Mouse (Mus musculus): Measurements from ENCODE around the gene Senp8. TPM values are rescaled to one million over a fixed set of nuclear protein-coding genes. Genes with fewer than 3 reads are reported as not detected.

Gene Senp8
- polyA plus RNA-seq, 1 experiment from 2014 or later: 10.0 TPM

DNA sequence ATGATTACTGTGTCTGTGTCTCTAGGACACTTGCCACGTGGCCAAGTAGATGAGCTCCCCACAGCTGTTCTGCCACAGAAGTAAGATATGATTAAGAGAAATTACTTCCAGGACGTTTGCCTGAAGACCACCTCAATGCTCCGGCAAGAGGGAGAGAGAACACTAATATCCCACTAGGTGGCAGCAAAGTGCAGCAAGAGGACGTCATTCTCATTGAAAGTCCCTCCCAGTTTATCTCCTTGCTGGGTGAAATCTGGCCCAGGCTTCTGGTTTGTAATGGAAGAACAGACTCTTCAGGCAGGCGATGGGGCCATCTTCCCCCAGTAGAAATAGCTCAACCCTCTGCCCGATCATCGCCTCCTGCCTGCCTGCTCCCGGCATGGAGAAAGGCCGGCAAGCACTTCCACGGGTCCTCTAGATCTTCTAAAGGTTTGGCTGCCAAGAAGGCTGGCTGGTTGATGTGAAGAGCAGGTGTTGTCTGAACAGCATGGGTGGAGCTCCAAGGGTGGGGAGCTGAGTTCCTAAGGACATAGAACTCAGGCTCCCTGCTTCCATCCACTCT, 27.3 kb downstream of the Senp8 start:
- no peaks in the 10 kb centered on the region for H3K27me3 ChIP-seq (replicated peaks; ENCODE audit: control insufficient read depth, insufficient read depth, low read length)
- peak overlapping the region; percentile 18; the same call in 1 of the 2 replicates for H3K4me3 ChIP-seq (ENCODE audit: low read length)
- H3K36me3 ChIP-seq (ENCODE audit: control insufficient read depth, insufficient read depth, low read length): no peaks in the 10 kb centered on the region
- 22% methylated on average over 10 of the region's 10 CpGs for WGBS
- H3K9me3 ChIP-seq (ENCODE audit: control insufficient read depth, low read length): no peaks in the 10 kb centered on the region
- H3K9ac ChIP-seq (ENCODE audit: low read depth, low read length): peak overlapping the region; percentile 58
- H3K27ac ChIP-seq (ENCODE audit: low read depth, low read length): 0 out of 2 replicates have a peak overlapping the region, but pooled peaks have one; percentile 40
- H3K4me1 ChIP-seq (ENCODE audit: control insufficient read depth, insufficient read depth, low read depth, low read length): peaks cover 11% of the 10 kb centered on the region
- peak overlapping the region; percentile 42 for H3K4me2 ChIP-seq (ENCODE audit: low read length)
- ATAC-seq: peak; percentile 76

DNA sequence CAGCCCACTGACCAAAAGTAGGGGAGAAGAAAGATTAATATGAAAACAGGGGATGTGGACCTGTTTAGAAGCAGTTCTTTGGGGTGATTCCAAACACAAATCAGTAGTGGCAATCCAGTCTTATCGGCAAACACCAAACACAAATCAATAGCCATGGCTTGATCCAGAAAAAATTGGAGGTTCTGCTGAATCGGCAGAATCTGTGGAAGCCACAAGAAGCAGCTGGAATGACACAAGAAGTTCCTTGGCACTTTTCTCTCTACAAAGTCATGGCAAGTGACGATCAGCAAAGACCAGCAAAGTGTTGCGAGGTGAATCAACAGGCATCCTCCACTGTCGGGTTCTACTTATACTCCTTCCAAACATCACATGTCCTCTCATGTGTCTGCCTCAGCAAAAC, 29.4 kb downstream of the Senp8 start:
- H3K9ac ChIP-seq (ENCODE audit: low read depth, low read length): no peak overlapping the region
- no peaks in the 10 kb centered on the region for H3K36me3 ChIP-seq (ENCODE audit: control insufficient read depth, insufficient read depth, low read length)
- no peak for ATAC-seq
- H3K9me3 ChIP-seq (ENCODE audit: control insufficient read depth, low read length): no peaks in the 10 kb centered on the region
- no peak overlapping the region for H3K4me2 ChIP-seq (ENCODE audit: low read length)
- WGBS: 90% methylated on average over 5 of the region's 5 CpGs
- H3K4me1 ChIP-seq (ENCODE audit: control insufficient read depth, insufficient read depth, low read depth, low read length): peaks cover 11% of the 10 kb centered on the region
- H3K4me3 ChIP-seq (ENCODE audit: low read length): no peak overlapping the region
- no peaks in the 10 kb centered on the region for H3K27me3 ChIP-seq (replicated peaks; ENCODE audit: control insufficient read depth, insufficient read depth, low read length)
- no peak overlapping the region for H3K27ac ChIP-seq (ENCODE audit: low read depth, low read length)

DNA sequence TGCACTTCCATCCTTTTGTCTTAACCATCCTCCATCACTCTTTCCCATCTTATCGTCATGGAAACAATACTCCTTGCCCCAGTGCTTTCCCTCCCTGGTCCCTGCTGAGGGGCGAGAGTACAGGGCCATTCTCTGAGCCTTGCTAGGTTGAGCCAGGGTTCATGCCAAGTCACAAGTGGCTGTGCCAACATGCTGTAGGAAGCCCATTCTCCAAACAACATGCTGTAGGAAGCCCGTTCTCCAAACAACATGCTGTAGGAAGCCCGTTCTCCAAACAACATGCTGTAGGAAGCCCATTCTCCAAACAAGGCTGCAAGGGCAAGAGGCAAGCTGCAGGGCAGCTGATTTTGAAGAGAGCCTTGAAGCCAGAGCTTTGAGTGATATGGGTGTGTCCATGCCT, 32.3 kb downstream of the Senp8 start:
- H3K36me3 ChIP-seq (ENCODE audit: control insufficient read depth, insufficient read depth, low read length): no peaks in the 10 kb centered on the region
- no peak for ATAC-seq
- H3K4me2 ChIP-seq (ENCODE audit: low read length): no peak overlapping the region
- no peak overlapping the region for H3K4me3 ChIP-seq (ENCODE audit: low read length)
- no peak overlapping the region for H3K27ac ChIP-seq (ENCODE audit: low read depth, low read length)
- peaks cover under 1% of the 10 kb centered on the region for H3K4me1 ChIP-seq (ENCODE audit: control insufficient read depth, insufficient read depth, low read depth, low read length)
- H3K9me3 ChIP-seq (ENCODE audit: control insufficient read depth, low read length): no peaks in the 10 kb centered on the region
- H3K9ac ChIP-seq (ENCODE audit: low read depth, low read length): no peak overlapping the region
- 82% methylated on average over 4 of the region's 4 CpGs for WGBS
- no peaks in the 10 kb centered on the region for H3K27me3 ChIP-seq (replicated peaks; ENCODE audit: control insufficient read depth, insufficient read depth, low read length)

DNA sequence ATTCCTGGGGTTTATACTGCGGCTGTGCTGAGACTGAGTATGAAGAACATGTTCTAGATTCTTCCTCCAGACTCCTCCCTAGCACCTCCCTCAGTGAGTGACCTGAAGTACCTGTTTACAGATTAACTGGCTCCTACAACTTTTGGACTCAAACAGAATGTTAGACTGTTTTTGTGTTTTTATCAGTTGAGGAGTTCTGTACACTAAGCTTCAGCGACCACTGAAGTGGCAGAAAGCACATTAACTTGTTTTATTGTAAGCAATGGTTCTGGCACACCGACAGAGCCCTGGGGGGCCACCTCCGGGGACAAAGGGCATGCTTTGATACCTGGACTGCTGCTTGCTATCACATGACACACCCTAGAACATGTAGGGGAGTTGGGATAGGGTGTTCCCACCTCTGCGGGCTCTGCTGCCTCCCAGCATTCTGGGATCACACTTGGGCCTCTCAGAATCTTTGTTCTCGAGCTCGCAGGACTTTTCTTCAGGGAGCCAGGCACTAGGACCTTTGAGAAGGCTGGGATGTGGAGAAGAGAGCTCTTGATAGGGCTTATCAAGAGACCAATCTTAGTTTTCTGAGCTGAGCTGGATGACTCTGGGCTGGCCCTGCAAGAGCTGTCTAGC, 34.1 kb downstream of the Senp8 start:
- H3K4me2 ChIP-seq (ENCODE audit: low read length): no peak overlapping the region
- 81% methylated on average over 7 of the region's 7 CpGs for WGBS
- H3K27ac ChIP-seq (ENCODE audit: low read depth, low read length): no peak overlapping the region
- H3K27me3 ChIP-seq (replicated peaks; ENCODE audit: control insufficient read depth, insufficient read depth, low read length): no peaks in the 10 kb centered on the region
- ATAC-seq: no peak
- H3K4me3 ChIP-seq (ENCODE audit: low read length): no peak overlapping the region
- no peaks in the 10 kb centered on the region for H3K9me3 ChIP-seq (ENCODE audit: control insufficient read depth, low read length)
- no peak overlapping the region for H3K9ac ChIP-seq (ENCODE audit: low read depth, low read length)
- H3K36me3 ChIP-seq (ENCODE audit: control insufficient read depth, insufficient read depth, low read length): no peaks in the 10 kb centered on the region
- no peaks in the 10 kb centered on the region for H3K4me1 ChIP-seq (ENCODE audit: control insufficient read depth, insufficient read depth, low read depth, low read length)

DNA sequence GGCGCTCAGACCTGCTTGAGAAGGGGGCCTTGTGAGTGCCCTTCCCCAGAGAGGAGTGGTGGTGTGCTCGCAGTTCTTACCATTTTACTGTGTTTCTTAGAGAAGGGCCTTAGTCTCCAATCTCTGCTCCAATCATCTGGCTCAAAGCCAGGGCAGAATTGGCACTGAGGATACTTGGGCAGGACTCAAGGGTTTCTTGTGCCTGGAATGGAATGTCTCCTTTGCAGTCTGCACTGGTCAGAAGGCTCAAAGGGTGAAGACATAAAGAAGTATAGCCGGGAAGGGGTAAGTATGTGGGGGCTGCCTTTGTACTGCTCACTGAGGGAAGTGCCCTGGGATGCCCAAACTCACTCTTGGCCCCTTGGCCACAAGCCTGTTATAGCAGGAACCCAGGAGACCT, 41.3 kb downstream of the Senp8 start:
- no peak overlapping the region for H3K4me2 ChIP-seq (ENCODE audit: low read length)
- H3K9ac ChIP-seq (ENCODE audit: low read depth, low read length): no peak overlapping the region
- no peaks in the 10 kb centered on the region for H3K9me3 ChIP-seq (ENCODE audit: control insufficient read depth, low read length)
- no peaks in the 10 kb centered on the region for H3K4me1 ChIP-seq (ENCODE audit: control insufficient read depth, insufficient read depth, low read depth, low read length)
- H3K27me3 ChIP-seq (replicated peaks; ENCODE audit: control insufficient read depth, insufficient read depth, low read length): no peaks in the 10 kb centered on the region
- no peaks in the 10 kb centered on the region for H3K36me3 ChIP-seq (ENCODE audit: control insufficient read depth, insufficient read depth, low read length)
- no peak overlapping the region for H3K27ac ChIP-seq (ENCODE audit: low read depth, low read length)
- H3K4me3 ChIP-seq (ENCODE audit: low read length): no peak overlapping the region
- 71% methylated on average over 3 of the region's 3 CpGs for WGBS
- ATAC-seq: no peak

DNA sequence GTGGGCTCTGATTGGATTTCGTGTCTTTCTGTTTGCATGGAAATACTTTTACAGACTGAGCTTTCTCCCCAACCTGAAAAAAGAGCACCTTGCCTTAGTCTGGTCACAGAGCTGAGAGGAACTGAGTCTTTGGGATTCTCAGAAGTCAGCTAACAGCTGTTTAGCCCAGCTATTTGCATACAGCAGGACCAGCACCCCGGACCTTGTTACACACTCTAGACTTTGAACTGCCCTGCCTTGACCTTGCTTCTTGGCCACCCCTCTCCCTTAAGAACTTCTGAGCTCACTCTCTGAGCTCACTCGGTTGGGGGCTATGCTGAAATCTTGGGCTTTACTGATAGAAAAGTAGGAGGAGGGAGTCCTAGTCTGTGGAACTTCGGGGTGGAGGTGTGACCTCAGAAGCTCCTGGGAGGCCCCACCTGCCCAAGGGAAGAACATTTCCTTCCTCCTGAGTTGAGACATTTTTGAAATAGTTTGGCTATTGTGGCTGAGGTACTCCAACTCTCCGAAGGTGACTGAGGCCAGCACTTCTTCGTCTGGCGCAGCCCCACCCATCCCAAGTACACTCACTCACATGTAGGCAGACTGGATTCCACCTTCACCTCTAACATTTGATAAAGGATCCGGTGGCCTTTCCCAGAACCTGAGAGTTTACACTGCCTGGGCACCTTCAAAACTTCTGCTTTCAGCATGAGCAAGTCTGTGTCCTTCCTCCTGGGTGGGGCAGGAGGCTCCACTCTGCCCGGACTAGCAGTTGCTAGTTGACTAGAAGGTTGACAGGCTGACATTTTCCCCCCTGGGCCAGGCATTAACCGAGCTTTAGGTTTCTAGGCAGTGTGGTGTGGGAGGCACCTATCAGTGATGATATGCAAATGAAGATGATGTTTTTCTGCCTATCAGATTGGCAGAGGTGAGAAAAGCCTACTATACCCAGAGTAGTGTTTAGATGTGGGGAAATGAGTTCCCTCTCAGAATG, 43.4 kb downstream of the Senp8 start:
- H3K4me3 ChIP-seq (ENCODE audit: low read length): no peak overlapping the region
- ATAC-seq: no peak

DNA sequence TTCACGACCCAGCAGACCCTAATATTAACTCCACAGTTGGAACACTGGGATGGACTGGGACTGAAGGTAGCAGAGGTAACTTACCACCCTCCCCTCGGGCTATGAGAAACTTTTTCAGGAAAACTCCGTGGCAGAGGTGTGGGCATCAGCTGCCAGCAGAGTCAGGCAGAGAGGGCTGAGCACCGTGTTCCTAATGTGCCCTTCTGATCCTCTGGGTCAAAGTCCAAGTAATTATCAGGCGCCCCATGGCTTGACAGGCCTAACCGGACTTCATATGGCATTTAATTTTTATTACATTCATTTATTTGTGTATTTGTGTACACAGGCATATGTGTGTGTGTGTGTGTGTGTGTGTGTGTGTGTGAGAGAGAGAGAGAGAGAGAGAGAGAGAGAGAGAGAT, 47.4 kb downstream of the Senp8 start:
- ATAC-seq: no peak
- no peak overlapping the region for H3K4me2 ChIP-seq (ENCODE audit: low read length)
- no peak overlapping the region for H3K4me3 ChIP-seq (ENCODE audit: low read length)
- no peaks in the 10 kb centered on the region for H3K4me1 ChIP-seq (ENCODE audit: control insufficient read depth, insufficient read depth, low read depth, low read length)
- no peaks in the 10 kb centered on the region for H3K9me3 ChIP-seq (ENCODE audit: control insufficient read depth, low read length)
- WGBS: 74% methylated on average over 6 of the region's 6 CpGs
- no peaks in the 10 kb centered on the region for H3K27me3 ChIP-seq (replicated peaks; ENCODE audit: control insufficient read depth, insufficient read depth, low read length)
- H3K9ac ChIP-seq (ENCODE audit: low read depth, low read length): no peak overlapping the region
- H3K36me3 ChIP-seq (ENCODE audit: control insufficient read depth, insufficient read depth, low read length): no peaks in the 10 kb centered on the region
- H3K27ac ChIP-seq (ENCODE audit: low read depth, low read length): no peak overlapping the region

More for the DNA sequence above, 43.4 kb downstream of the Senp8 start:
- Histone ChIP-seq H3K9me3 (ENCODE audit: control insufficient read depth, low read length) (no peaks in the 10 kb centered on the region), H3K4me1 (ENCODE audit: control insufficient read depth, insufficient read depth, low read depth, low read length) (no peaks in the 10 kb centered on the region), H3K9ac (ENCODE audit: low read depth, low read length) (no peak overlapping the region), H3K27me3 (replicated peaks; ENCODE audit: control insufficient read depth, insufficient read depth, low read length) (no peaks in the 10 kb centered on the region), H3K36me3 (ENCODE audit: control insufficient read depth, insufficient read depth, low read length) (no peaks in the 10 kb centered on the region), H3K27ac (ENCODE audit: low read depth, low read length) (no peak overlapping the region), H3K4me2 (ENCODE audit: low read length) (no peak overlapping the region)
- WGBS: 68% methylated on average over 10 of the region's 10 CpGs

DNA sequence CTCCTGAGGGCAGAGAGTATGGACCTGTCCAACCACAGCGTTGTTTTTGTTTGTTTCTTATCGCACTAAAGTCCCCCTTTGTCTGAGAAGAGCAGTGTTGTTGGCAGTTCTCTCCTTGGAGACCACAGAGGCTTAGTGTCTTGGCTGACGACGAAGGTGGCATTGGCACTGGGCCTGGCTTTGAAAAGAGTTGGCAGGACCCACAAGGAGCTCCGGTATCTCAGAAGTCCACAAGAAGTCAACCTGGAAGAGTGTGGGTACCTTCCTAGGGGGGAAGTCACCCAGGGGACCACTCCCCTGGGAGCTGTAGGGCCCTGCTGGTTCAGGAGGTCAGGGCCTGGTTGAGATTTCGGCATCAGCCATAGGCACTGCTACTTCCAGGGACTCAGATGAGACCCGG, 49.4 kb downstream of the Senp8 start:
- Histone ChIP-seq H3K27me3 (replicated peaks; ENCODE audit: control insufficient read depth, insufficient read depth, low read length) (no peaks in the 10 kb centered on the region), H3K27ac (ENCODE audit: low read depth, low read length) (no peak overlapping the region), H3K4me1 (ENCODE audit: control insufficient read depth, insufficient read depth, low read depth, low read length) (no peaks in the 10 kb centered on the region), H3K4me3 (ENCODE audit: low read length) (no peak overlapping the region), H3K36me3 (ENCODE audit: control insufficient read depth, insufficient read depth, low read length) (no peaks in the 10 kb centered on the region), H3K9me3 (ENCODE audit: control insufficient read depth, low read length) (no peaks in the 10 kb centered on the region), H3K9ac (ENCODE audit: low read depth, low read length) (no peak overlapping the region), H3K4me2 (ENCODE audit: low read length) (no peak overlapping the region)
- 69% methylated on average over 7 of the region's 7 CpGs for WGBS
- no peak for ATAC-seq

DNA sequence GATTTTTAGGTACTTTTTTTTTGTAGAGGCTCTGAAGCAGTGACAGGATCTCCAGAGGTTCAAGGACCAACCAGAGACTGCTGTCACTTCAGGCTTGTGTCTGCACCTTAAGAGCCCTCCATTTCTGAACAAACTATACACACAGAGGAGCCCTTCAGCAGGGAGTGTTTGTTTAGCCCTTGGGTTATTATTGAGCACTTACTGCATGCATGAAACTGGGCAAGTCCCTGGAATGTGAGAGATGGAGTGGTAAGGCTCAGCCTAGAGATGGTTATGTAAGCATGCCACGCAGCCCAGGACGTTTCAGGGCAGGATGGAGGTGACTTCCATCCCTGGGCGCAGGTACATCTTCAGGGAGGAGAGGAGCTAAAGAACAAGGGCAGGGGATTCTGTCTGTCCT, 54.1 kb downstream of the Senp8 start:
- no peaks in the 10 kb centered on the region for H3K27me3 ChIP-seq (replicated peaks; ENCODE audit: control insufficient read depth, insufficient read depth, low read length)
- H3K27ac ChIP-seq (ENCODE audit: low read depth, low read length): no peak overlapping the region
- no peak overlapping the region for H3K4me2 ChIP-seq (ENCODE audit: low read length)
- no peak overlapping the region for H3K4me3 ChIP-seq (ENCODE audit: low read length)
- no peak overlapping the region for H3K9ac ChIP-seq (ENCODE audit: low read depth, low read length)
- no peaks in the 10 kb centered on the region for H3K36me3 ChIP-seq (ENCODE audit: control insufficient read depth, insufficient read depth, low read length)
- H3K4me1 ChIP-seq (ENCODE audit: control insufficient read depth, insufficient read depth, low read depth, low read length): peaks cover 12% of the 10 kb centered on the region
- no peak for ATAC-seq
- no peaks in the 10 kb centered on the region for H3K9me3 ChIP-seq (ENCODE audit: control insufficient read depth, low read length)
- 78% methylated on average over 3 of the region's 3 CpGs for WGBS

Data from hindbrain, embryonic 16.5 days (tissue).